Mouse (Mus musculus) hindbrain, embryonic 10.5 days (tissue): ENCODE measurements at regions not wholly inside any gene's neighbourhood (a gene's known extent, or its start where the extent isn't known, plus 50 kb on each side); places are given as distances from the start of the nearest gene placed in this dataset.
"Not testable (repeated sequence)": the region's sequence is repeated elsewhere in the genome, so short reads cannot be mapped to it uniquely, and the experiment has no call there.

Experiments used
- DNase-seq: peaks from one replicate; pipeline ENCODE4 v3.0.0-alpha.2; 2017; ENCODE audit warnings: low spot score
- H3K27ac ChIP-seq: fragments of 300-500 bp; sonication (generic); 2 replicates; pipeline ENCODE4 v1.5.1; 2016; ENCODE audit warnings: mild to moderate bottlenecking, moderate library complexity
- H3K27me3 ChIP-seq: fragments of 300-500 bp; sonication (generic); 2 replicates; pipeline ENCODE4 v1.6.1; 2016; ENCODE audit warnings: mild to moderate bottlenecking; ENCODE audit not compliant: poor library complexity, insufficient read depth, severe bottlenecking
- H3K36me3 ChIP-seq: fragments of 300-500 bp; sonication (generic); 2 replicates; pipeline ENCODE4 v1.6.1; 2016; ENCODE audit warnings: mild to moderate bottlenecking, moderate library complexity
- H3K4me1 ChIP-seq: fragments of 300-500 bp; sonication (generic); replicated peaks from 2 replicates; pipeline ENCODE4 v1.6.1; 2016; ENCODE audit warnings: mild to moderate bottlenecking
- H3K4me3 ChIP-seq: fragments of 300-500 bp; sonication (generic); 2 replicates; pipeline ENCODE4 v1.5.1; 2016; ENCODE audit warnings: mild to moderate bottlenecking, moderate library complexity
- H3K9me3 ChIP-seq: fragments of 300-500 bp; sonication (generic); 2 replicates; pipeline ENCODE4 v1.6.1; 2016; ENCODE audit warnings: mild to moderate bottlenecking, moderate library complexity
- WGBS: fragments of 180-500 bp; shearing (Covaris S2); methylation state at CpG from one replicate; pipeline ENCODE4 v1.1.7; 2016; 5-methylcytosine and 5-hydroxymethylcytosine counted together

- Histone ChIP-seq H3K9me3 (peaks cover 6% of the 10 kb centered on the region; the same call in 1 of the 2 replicates), H3K27me3 (no peaks in the 10 kb centered on the region), H3K4me1 (no peaks in the 10 kb centered on the region), H3K27ac (no peak overlapping the region), H3K4me3 (no peak overlapping the region), H3K36me3 (no peaks in the 10 kb centered on the region)
- WGBS, result 86% methylated on average over 5 of the region's 5 CpGs
- no peak for DNase-seq
Observed at GRCm38 (mm10) chr2:149283274-149283673, 121.6 kb upstream of the Cst10 start.

GRCm38 (mm10) chr2:149284199-149284598 is 120.7 kb upstream of the Cst10 start:
- 72% methylated on average over 1 of the region's 1 CpGs for WGBS
- H3K4me1 ChIP-seq, result no peaks in the 10 kb centered on the region

GRCm38 (mm10) chr2:149296936-149297335 is 107.9 kb upstream of the Cst10 start:
- DNase-seq, H3K4me3 ChIP-seq, H3K4me1 ChIP-seq, H3K36me3 ChIP-seq, H3K27me3 ChIP-seq, H3K27ac ChIP-seq: not testable (repeated sequence)
- H3K9me3 ChIP-seq, result peaks cover 30% of the 10 kb centered on the region
- 89% methylated on average over 2 of the region's 2 CpGs for WGBS

More at GRCm38 (mm10) chr2:149284199-149284598, 120.7 kb upstream of the Cst10 start:
- Histone ChIP-seq H3K9me3 (peaks cover 6% of the 10 kb centered on the region; the same call in 1 of the 2 replicates), H3K36me3 (no peaks in the 10 kb centered on the region), H3K27me3 (no peaks in the 10 kb centered on the region), H3K27ac (no peak overlapping the region), H3K4me3 (no peak overlapping the region)
- DNase-seq, result no peak

DNA sequence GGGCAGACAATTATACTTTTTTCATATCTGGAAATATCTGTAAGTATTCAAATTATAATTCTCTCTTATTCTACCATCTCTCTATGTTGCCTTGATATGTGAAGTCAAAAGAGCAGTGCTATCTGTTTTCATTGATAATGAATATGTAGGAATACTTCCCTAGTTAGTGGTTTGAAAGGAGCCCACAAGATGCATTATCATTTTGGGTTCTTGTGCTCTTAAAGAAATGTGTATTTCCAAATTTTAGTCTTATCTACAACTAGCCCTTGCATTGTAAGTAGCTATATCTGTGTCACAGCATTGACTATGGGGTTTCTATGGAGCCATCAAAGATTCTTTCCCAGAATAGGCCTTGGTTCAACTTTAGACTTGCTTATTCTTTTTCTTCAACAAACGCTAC is 99.3 kb upstream of the Cst10 start:
- no peak overlapping the region for H3K27ac ChIP-seq
- 84% methylated on average over 1 of the region's 1 CpGs for WGBS
- H3K36me3 ChIP-seq, result no peaks in the 10 kb centered on the region
- H3K4me1 ChIP-seq, result no peaks in the 10 kb centered on the region
- DNase-seq, result no peak
- H3K9me3 ChIP-seq, result peaks cover 21% of the 10 kb centered on the region
- no peak overlapping the region for H3K4me3 ChIP-seq
- H3K27me3 ChIP-seq, result no peaks in the 10 kb centered on the region

DNA sequence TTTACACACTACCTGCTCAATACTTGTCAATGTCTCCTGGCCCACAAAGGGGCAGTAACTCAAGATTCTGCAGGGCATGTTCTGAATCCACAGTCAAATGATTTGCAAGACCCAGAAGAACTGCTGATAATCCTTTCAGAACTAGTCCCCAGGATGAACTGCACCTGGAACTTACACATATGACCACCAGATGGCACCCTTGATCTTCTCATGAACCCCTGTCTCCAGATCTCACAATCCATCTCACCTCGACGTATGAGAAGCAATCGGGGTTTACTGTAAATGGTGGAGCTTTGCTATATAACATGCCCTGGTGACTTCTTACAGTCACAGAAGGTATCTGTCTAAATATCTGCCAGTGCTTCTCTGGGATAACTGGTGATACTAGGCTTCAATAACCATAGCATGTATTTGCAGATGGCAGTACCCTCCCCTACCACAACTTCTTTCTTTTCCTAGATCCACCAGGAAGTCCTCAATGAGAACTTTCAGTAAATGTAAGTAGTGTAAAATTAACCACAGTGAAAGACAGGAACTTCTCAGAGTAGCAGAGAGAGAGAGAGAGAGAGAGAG is 54.5 kb upstream of the Cst10 start:
- peak; percentile 39 for DNase-seq
- WGBS, result 37% methylated on average over 3 of the region's 3 CpGs
- Histone ChIP-seq H3K36me3 (no peaks in the 10 kb centered on the region), H3K27me3 (no peaks in the 10 kb centered on the region), H3K4me3 (no peak overlapping the region), H3K4me1 (no peaks in the 10 kb centered on the region), H3K27ac (no peak overlapping the region), H3K9me3 (no peaks in the 10 kb centered on the region)
